Mouse (Mus musculus): Measurements from ENCODE around the gene Bcorl1.
"Not testable (repeated sequence)": the region's sequence is repeated elsewhere in the genome, so short reads cannot be mapped to it uniquely, and the experiment has no call there.

Gene Bcorl1

GRCm38 (mm10) chrX:48399994-48400393 is 58.8 kb downstream of the Bcorl1 start:
- no peak for DNase-seq (ENCODE audit: low spot score)

- no peak for DNase-seq (ENCODE audit: low spot score)
Measured at GRCm38 (mm10) chrX:48405141-48405540, 64.0 kb downstream of the Bcorl1 start.

GRCm38 (mm10) chrX:48409611-48410387 is 68.6 kb downstream of the Bcorl1 start:
- peak; percentile 72 for DNase-seq (ENCODE audit: low spot score)

DNA sequence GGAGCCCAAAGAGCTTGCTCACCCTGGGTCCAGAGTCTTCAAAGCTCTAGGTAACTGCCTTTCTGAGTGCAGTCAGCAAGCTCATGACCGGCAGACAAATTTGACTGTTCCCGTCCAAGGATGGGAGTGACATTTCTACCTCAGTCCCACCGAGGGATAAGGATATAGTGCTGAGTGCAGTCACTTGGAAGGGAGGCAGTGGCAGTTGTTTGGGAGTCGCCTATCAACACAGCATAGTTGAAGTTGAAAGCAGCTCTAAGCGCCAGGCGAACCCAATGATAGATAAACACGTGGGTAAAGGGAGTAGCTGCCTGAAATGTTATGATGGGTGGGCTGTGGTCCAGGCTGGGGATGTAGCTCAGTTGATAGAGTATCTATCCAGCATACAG is 69.2 kb downstream of the Bcorl1 start:
- DNase-seq (ENCODE audit: low spot score): no peak

GRCm38 (mm10) chrX:48412629-48413028 is 71.5 kb downstream of the Bcorl1 start:
- no peak for DNase-seq (ENCODE audit: low spot score)

DNA sequence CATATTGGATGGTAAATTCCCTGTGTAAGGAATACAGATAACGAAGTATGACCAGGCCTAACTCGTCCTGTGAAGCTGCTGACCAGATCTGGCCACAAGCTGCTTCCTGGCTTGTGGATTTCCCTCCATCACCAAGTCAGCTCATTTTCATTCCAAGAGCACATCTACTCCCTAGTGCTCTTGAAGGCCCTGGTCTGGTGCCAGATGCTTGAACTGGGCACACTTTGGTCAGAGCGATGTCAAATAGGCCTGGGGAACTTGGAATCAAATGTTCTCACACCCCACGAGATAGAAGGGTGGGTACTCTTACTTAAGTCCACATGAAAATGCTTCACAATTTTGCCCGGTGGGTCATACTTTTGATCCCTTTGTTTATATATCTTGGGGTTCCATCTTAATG is 73.1 kb downstream of the Bcorl1 start:
- no peak for DNase-seq (ENCODE audit: low spot score)

DNA sequence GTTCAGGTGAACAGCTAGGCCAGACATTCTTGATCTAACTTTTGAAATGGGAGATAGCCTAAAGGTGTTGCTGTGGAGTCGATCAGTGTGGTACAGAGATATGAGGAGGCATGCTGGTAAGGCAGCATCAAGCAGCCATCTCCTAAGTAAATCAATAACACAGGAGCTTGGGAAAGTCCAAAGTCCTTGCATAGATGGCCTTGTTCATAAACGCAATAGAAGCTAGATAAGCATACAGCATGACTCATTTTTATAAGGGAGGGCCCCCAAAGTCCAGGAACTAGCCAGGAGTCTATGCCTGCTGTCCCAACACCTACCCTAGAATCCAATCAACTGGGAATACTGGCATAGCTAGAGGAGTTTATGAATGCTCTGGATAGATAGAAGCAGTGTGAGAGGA is 77.3 kb downstream of the Bcorl1 start:
- no peak for DNase-seq (ENCODE audit: low spot score)

GRCm38 (mm10) chrX:48422986-48423385 is 81.8 kb downstream of the Bcorl1 start:
- peak; percentile 59 for DNase-seq (ENCODE audit: low spot score)

GRCm38 (mm10) chrX:48423671-48424070 is 82.5 kb downstream of the Bcorl1 start:
- DNase-seq (ENCODE audit: low spot score): peak; percentile 13

GRCm38 (mm10) chrX:48424583-48424982 is 83.4 kb downstream of the Bcorl1 start:
- DNase-seq (ENCODE audit: low spot score): no peak

GRCm38 (mm10) chrX:48425280-48425679 is 84.1 kb downstream of the Bcorl1 start:
- DNase-seq (ENCODE audit: low spot score): no peak

- DNase-seq (ENCODE audit: low spot score): no peak
Measured at GRCm38 (mm10) chrX:48428241-48428640, 87.1 kb downstream of the Bcorl1 start.

- no peak for DNase-seq (ENCODE audit: low spot score)
Measured at GRCm38 (mm10) chrX:48428642-48429041, 87.5 kb downstream of the Bcorl1 start.

DNA sequence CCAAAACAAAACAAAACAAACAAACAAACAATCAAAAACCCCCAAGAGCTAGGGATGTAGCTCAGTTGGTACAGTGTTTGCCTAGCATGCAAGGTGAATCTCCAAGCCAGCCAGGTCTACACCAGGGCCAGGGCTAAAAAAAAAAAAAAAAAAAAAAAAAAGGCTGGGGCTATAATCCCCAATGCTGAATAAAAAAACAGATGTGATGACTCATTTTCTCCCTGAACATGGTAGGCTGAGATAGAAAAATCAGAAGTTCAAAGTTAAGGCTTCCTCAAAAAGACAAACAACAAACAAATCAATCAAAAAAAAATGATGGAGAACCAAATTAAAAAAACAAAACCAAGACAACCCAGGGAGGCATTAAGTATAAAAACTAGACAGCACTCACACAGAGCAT is 87.9 kb downstream of the Bcorl1 start:
- no peak for DNase-seq (ENCODE audit: low spot score)

DNA sequence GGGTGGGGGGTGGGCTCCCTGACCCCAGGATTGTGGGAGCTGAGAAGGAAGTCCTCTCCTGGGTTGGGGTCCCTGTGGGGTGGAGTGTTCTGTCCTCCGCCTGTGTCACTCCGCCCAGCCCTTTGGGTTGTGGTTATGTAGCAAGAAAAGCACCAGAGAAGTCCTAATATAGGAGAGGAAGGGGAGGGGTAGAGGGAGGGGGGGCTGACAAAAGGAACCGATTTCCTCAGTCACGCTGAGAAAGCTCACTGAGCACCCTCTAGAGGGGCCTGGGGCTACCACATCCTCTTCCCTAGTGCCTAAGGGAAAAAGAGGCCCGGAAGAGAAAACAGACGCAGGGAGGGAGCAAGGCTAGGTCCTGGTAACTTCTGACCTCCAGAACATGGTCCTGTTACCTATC is 88.4 kb downstream of the Bcorl1 start:
- DNase-seq (ENCODE audit: low spot score): no peak

DNA sequence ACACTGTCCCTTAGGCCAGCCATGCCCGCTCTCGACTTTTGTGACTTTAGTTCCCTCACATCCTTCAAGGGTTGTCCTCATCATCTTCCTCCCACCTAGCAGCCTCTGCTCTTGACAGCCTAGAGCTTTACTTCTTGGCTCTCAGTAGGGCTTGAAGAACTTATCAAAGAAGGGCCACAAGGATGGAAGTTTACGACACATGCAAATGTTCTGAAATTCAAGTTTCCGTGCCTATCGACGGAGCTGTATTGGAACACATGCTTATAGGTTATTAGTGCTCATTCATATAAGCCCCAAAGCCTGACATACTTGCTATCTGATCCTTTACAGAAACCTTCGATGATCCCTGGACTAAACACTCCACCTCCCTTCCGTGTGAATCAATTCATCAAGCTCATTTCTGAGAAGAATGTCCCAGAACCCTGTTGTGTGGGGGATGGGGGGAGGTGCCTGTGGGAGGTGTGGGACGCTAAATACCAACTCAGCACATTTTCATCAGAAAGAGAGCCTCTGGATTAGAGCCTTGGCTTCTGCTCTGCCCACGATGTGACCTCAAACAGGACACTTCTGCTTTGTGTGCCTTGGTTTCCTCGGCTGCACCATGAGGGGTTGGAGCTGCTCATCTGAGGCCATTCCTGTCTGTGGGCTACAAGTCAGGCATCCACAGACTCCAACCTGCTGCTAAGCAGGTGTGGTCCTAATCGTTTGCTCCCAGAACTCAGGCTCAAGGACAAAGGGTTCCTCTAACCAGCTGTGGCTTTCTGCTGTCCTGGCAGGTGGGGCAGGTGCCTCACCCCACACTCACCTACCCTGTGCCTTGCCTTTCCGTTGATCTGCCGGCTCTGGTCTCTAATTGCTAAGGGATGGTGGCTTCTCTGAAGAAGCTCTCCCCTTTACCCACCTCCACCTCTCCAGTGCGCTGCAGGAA is 91.7 kb downstream of the Bcorl1 start:
- DNase-seq (ENCODE audit: low spot score): no peak

DNA sequence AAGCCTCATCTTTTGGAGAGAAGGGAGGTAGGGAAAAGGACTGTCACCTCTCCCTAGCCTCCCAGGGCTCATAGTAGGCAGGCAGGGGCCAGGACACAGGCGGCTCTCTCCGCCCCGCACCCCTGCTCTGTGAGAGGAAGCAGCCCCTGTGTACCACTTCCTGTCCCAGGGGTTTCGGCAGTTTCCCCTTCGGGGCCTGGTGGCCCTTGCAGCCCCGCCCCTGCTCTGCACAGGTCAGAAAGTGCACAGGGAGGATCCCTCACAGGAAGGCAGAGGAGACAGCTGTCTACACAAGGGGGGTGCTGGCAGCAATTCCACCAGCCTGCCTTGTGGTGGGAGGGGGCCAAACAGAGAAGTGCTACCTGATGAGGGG is 92.4 kb downstream of the Bcorl1 start:
- DNase-seq (ENCODE audit: low spot score): no peak

GRCm38 (mm10) chrX:48434251-48434650 is 93.1 kb downstream of the Bcorl1 start:
- DNase-seq (ENCODE audit: low spot score): no peak

- DNase-seq (ENCODE audit: low spot score): no peak
Measured at GRCm38 (mm10) chrX:48435477-48435900, 94.3 kb downstream of the Bcorl1 start.

- DNase-seq (ENCODE audit: low spot score): not testable (repeated sequence)
Measured at GRCm38 (mm10) chrX:48436082-48436481, 94.9 kb downstream of the Bcorl1 start.

- DNase-seq (ENCODE audit: low spot score): no peak
Measured at GRCm38 (mm10) chrX:48439036-48439435, 97.9 kb downstream of the Bcorl1 start.

GRCm38 (mm10) chrX:48441548-48441947 is 100.4 kb downstream of the Bcorl1 start:
- DNase-seq (ENCODE audit: low spot score): no peak

DNA sequence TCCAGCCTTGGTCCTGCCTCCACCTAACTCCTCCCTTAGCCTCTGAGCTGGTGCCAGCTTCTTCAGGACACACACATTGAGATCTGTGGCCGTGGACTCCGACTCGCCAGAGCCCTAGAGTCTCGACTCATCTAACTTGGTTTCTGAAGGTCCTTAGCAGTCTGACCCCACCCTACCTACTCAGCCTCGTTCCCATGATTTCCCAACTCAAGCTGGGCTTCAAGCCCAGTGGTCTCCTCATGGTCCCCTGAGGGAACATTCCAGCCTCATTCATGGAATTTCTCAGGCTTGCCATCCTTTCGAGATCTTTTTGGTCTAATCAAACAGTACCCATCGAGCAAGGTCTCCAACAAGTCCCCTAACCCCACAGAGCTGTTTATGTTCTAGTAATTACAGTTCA is 100.8 kb downstream of the Bcorl1 start:
- DNase-seq (ENCODE audit: low spot score): no peak
